Mouse (Mus musculus) gonadal fat pad, adult 2 months (tissue): ENCODE results near the gene Fam228a. TPM values are rescaled to one million over a fixed set of nuclear protein-coding genes. Genes with fewer than 3 reads are reported as not detected.
"Not testable (repeated sequence)": the region's sequence is repeated elsewhere in the genome, so short reads cannot be mapped to it uniquely, and the experiment has no call there.

Experiments
- DNase-seq: peaks from one replicate; pipeline ENCODE4 v3.0.0-alpha.2; 2012; ENCODE audit warnings: low read depth
- polyA plus RNA-seq: library from polyadenylated mRNA; depleted of rRNA; stranded (reverse); fragments of >200 nt; gene quantifications from 2 replicates; pipeline ENCODE4 v1.2.3, GENCODE M21; 2012

The Fam228a gene
- polyA plus RNA-seq, 1 experiment = 0.54 TPM

DNA sequence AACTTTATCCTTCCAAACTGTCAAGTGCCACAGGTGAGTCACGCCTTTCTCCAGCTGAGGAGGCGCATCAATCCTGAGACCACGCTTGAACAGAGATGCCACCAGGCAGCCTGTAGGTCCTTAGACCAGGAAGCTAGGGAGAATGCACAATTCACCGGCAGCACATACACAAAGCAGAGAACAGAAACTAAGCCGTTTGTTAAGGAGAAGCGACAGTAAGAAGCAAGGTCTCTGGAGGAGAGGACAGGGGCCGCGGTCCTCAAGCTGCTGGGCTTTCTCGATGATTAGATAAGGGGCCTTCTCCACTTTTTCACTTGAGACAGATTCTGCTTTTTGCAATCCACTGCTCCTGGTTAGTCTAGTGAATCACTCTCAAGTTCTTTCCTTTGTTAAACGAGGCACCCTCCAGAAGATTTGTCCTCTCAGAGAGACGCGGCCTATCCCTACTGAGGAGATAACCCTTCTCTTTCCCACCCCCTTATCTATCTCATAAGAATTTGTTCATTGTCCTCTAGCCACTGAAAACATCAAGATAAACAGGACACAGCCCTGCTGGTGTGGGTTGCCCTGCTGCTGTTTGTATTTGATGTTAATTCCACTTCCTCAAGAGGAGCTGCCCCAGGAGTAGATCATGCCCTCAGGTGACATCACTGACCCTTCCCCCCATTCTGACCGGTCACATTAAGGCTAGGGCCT, 19.0 kb downstream of the Fam228a start:
- no peak for DNase-seq

- no peak for DNase-seq
These were observed 20.8 kb downstream of the Fam228a start for GRCm38 (mm10) chr12:4717417-4717816.

- no peak for DNase-seq
These were observed 22.6 kb downstream of the Fam228a start for GRCm38 (mm10) chr12:4715606-4716005.

DNA sequence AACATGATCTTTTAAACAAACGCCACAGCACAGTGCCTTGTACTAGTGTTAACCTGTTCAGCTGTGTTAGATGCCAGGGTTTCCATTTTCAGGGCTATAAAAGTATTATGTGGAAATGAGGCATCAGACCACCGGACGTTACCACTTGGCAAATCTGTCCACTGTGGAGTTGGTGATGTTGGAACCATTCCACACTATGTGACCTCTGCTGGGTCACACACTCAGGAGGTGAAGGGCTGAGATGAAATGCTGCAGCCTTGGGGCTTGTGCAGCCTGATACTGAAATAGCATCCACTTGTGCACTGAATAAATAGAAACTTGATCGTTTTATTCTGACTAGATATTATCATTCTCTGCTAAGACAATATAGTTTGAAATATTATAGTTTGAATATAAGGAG, 24.9 kb downstream of the Fam228a start:
- DNase-seq = no peak

DNA sequence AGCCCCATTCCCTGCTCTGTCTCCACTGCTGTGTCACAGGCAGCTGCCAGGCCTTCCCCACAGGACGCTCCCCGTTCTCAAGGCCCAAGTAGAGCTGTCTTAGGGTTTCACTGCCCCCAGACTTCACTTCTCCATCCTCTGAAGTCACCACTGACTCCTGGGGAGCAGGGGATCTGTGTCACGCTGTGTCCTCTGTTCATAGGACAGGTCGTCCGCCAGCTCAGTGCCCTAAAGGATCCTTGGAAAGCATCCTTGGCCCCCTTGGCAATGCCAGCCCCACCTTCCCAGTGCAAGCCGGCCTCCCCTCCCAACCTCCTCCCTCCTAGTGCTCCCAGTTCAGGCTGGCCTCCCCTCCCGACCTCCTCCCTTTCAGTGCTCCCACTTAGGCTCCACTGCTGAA, 28.3 kb downstream of the Fam228a start:
- no peak for DNase-seq

GRCm38 (mm10) chr12:4708881-4709604, 29.2 kb downstream of the Fam228a start:
- no peak for DNase-seq

DNA sequence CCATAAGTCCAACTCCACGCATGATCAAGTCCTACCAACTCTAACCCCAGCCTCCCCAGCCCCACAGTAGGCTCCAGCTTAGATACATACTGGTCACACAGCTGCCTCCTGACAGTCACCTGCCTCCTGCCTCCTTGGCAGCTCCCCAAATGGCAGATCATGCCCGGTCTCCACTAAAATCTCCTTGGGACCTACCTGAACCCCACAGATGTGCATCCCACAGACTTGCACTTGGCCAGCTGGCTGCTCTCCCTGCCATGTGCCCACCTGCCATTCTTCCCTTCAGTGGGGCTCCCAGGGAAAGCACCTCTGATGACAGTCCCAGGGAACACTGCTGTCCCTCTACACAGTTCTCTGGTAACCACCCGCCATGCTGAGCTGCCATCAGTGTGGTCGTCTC, 29.9 kb downstream of the Fam228a start:
- no peak for DNase-seq

DNA sequence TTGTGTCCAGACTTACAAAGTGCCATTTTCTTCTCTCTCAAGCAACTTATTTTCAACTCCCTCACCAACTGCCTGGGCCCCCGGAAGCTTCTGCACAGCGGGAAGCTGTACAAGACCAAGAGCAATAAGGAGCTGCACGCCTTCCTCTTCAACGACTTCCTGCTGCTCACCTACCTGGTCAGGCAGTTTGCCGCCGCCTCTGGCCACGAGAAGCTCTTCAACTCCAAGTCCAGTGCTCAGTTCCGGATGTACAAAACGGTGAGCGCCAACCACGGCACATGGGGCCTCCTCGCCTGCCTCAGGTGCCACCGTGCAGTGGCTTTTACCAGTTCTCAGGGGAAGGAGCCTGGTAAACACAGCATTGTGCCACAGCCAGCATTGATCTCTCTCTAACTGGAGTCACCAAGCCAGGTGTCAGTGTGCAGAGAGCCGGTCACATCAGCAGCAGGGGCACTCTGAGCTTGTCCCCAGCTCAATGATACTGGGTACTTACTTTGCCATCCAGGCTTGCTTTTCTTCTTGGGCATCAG, 30.7 kb downstream of the Fam228a start:
- no peak for DNase-seq

- DNase-seq = no peak
These were observed 31.3 kb downstream of the Fam228a start for GRCm38 (mm10) chr12:4706901-4707300.

GRCm38 (mm10) chr12:4706175-4706574, 32.1 kb downstream of the Fam228a start:
- no peak for DNase-seq

DNA sequence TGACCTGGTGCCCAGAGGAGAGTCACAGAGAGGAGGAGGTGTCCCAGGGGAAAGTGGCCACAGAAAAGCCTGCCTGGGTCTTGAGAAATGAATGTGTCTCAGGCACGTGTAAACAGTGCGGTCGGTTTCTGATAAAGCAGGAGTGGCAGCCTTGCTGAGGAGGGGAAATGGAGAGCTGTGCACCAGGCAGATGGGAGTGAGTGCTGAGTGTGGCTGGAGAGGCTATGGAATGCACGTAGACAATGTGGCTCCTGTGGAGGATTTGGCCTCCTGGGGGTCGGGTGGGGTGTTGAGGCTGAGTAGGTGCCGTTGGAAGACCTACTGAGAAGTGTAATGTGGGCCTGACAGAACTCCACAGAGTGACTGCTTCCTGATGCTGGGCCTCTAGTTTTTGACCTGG, 32.6 kb downstream of the Fam228a start:
- DNase-seq = not testable (repeated sequence)

GRCm38 (mm10) chr12:4694534-4694933, 43.7 kb downstream of the Fam228a start:
- no peak for DNase-seq

- DNase-seq = no peak
These were observed 47.0 kb downstream of the Fam228a start for GRCm38 (mm10) chr12:4691193-4691592.

GRCm38 (mm10) chr12:4689341-4689740, 48.9 kb downstream of the Fam228a start:
- no peak for DNase-seq

DNA sequence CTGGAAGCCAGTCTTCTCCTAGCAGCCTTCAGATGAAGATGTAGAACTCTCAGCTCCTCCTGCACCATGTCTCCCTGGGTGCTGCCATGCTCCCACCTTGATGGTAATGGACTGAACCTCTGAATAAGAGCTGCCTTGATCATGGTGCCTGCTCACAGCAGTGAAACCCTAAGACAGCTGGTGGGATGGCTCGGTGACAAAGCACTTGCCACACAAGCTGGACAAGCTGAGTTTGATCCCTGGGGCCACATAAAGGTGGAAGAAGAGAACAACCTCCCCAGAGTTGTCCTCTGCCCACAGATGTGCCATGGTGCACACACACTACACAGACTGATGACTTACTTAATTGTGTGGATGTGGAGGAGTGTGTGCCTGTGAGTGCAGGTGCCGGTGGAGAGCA, 49.8 kb downstream of the Fam228a start:
- no peak for DNase-seq

DNA sequence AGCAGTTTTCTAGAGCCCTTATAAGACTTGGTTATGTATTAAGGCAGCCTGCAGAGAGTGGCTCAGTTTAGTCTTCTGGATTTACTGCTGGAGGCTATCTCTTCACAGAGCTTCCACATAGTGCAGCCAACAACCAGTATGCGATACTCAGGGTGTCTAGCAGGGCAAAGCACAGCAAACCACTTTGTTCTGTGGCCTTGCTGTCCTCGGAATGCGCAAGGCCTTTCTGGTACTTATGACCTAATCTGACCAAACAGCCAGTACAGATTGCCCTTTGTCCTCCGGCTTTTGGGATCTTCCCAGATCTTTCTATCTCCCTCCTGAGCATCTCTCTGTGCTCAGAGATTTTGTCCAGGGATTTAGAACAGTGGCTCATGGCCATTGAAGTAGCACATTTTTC, 52.8 kb downstream of the Fam228a start:
- no peak for DNase-seq

GRCm38 (mm10) chr12:4679971-4680370, 58.3 kb downstream of the Fam228a start:
- DNase-seq = no peak

GRCm38 (mm10) chr12:4676336-4676735, 61.9 kb downstream of the Fam228a start:
- DNase-seq = no peak

GRCm38 (mm10) chr12:4665675-4666037, 72.6 kb downstream of the Fam228a start:
- no peak for DNase-seq

- DNase-seq = no peak
These were observed 73.1 kb downstream of the Fam228a start for GRCm38 (mm10) chr12:4664929-4665674.
